Mouse (Mus musculus): ENCODE data around the gene Dach1. TPM values are rescaled to one million over a fixed set of nuclear protein-coding genes. Genes with fewer than 3 reads are reported as not detected.

The Dach1 gene
- polyA plus RNA-seq (2012; rRNA removed): 1.1 and 1.8 TPM in 2 replicates

- 1% methylated on average over 31 of the region's 32 CpGs for WGBS
- DNase-seq (ENCODE audit: low read depth, low spot score): no peak
Measured at GRCm38 (mm10) chr14:98169421-98170076, at the start of gene Dach1. Gene Dach1 (minus strand): TSS chr14:98169765.

DNA sequence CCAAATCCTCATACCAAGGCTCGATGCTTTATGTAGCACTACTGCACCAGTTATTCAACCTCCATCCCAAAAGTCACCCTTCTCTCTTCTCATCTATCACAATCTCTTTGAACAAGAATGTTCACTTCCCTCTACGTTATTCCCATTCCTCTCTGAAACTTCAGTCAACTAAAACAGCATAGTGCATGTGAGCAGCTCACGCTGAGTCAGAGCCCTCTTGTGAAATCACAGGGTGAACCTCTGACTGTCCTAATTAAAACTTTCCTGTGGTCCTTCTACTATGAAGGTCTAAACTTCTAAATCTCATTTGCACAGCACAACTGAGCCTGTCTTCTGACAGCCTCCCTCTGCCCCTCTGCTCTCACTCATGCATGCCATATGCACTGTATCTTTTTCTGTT is 30.5 kb upstream of the Dach1 start:
- DNase-seq (ENCODE audit: low read depth, low spot score): no peak
- WGBS: 71% methylated on average over 3 of the region's 3 CpGs

GRCm38 (mm10) chr14:98181545-98181944 is 12.0 kb upstream of the Dach1 start:
- 5% methylated on average over 1 of the region's 1 CpGs for WGBS
- DNase-seq (ENCODE audit: low read depth, low spot score): no peak

DNA sequence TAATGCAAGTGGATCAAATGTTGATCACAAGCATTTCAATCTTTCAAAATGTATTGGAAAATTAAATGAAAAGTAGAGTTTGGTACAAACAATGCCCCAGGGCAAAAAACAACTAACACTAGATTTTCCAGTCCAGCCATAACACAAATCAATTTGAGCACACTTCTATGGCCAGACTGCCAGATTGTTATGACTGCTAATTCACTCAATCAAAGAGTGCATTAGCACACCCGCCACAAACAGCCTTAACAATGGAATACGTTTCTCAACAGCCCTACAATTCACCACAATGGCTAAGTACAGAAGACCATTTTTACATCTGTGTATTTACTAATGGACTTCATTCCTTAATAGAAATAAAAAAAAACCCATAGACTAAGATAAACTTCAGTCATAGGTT is 4.3 kb upstream of the Dach1 start:
- WGBS: 31% methylated on average over 2 of the region's 2 CpGs
- DNase-seq (ENCODE audit: low read depth, low spot score): no peak

DNA sequence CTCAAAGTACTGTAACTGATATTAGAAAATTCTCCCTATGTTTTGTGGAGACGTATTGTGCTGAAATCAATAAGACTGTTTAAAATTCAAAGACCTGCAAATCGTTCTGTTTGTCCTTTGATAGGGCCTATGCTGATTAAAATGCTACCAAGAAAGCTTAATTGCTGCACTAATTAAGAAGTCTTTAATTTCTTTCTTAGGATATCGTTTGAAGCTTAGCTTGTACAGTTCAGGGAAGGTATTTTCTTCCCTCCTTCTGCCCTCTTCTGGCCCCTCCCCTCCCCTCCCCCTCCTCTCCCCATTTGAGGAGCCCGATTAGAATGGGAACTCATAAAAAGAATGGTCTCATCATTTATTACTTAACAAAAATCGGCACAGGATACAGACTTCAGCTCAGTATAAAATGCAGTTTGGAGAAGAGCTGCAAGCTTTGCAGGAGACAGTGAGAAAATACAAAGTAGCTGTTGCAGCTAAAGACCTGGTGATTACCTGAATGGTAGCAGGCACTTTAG is 2.9 kb upstream of the Dach1 start:
- no peak for DNase-seq (ENCODE audit: low read depth, low spot score)
- 30% methylated on average over 5 of the region's 5 CpGs for WGBS

DNA sequence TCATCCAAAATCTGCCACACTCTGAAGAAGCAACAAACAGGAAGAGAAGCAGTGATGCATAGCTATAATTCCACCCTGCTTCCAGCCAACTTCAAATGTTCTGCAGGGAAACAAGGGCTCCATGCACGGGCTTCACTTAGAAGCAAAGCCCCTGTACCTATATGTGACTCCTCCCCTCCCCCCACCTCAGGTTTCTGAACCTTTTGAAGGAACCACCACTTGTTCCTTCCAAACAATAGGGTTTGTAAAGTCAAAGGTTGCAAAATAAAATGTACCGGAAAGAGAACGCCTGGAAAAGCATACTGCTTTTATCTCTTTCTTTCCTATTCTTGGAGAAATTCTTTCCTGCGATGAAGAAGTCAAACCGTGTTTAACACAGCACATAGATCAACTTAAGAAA is 2.3 kb upstream of the Dach1 start:
- WGBS: 67% methylated on average over 5 of the region's 5 CpGs
- DNase-seq (ENCODE audit: low read depth, low spot score): no peak

DNA sequence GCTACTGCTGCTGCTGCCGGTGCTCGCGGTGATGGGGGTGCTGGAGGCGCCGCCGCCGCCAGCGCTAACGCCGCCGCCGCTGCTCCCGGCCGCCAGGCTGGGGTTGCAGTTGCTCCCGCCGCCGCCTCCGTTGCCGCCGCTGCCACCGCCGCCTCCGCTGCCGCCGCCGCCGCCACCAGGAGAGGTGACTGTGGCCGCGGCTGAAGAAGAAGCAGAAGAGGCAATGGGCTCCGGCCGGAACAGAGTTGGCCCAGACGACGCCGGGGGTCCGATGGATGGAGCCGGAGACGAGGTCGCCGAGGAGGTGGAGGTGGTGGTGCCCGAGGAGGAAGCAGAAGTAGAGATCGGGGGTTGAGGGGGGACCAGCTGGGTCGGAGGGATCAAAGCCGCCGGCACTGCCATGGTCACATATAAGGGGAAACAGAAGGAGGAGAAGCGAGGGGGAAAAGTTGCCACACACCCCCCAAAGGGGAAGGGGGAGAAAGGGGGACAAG is 610 bp downstream of the Dach1 start:
- under 1% methylated on average over 45 of the region's 45 CpGs for WGBS

DNA sequence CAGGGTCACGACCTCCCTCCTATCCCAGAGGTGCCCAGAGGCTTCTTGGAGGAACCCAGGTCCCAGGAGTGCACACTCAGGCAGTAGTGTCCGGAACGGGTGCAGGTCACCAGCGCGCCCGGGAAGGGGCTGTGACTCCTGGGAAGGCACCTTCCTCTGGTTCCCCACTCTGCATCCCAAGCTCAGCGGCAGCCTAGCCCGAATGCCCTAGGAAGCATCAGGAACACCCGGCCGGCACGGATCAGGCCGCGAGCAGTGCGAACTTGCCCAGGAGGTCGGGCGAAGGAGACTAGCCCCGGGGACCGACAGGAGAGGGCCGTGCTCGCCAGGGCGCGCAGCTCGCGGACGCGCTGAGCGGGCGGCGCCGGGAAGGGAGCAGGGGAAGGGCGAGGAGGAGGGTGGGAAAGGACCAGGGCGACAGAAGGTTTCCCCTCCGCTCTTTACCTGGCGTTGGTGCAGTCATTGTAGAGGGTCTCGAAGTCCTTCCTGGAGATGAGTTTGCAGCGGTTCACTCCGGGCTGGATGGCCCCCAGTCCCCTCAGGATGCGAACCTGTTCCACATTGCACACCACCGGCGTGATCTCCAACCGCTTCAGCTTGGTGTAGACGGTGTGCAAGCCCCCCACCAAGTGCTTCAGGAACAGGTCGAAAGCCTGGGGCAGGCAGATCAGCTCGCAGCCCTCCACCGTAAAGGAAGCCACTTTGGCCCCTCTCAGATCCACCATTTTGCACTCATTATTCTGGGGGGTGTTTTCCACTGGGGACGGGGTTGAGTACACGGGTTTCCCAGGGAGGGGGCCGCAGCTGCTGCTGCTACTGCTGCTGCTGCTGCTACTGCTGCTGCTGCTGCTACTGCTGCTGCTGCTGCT is 1.3 kb downstream of the Dach1 start:
- DNase-seq (ENCODE audit: low read depth, low spot score): no peak

More for the DNA sequence above, 610 bp downstream of the Dach1 start:
- DNase-seq (ENCODE audit: low read depth, low spot score): no peak

GRCm38 (mm10) chr14:98167186-98168038 is 2.2 kb downstream of the Dach1 start:
- 1% methylated on average over 33 of the region's 33 CpGs for WGBS

More for the DNA sequence above, 1.3 kb downstream of the Dach1 start:
- WGBS: under 1% methylated on average over 47 of the region's 48 CpGs

GRCm38 (mm10) chr14:98166318-98166976 is 3.1 kb downstream of the Dach1 start:
- WGBS: 46% methylated on average over 10 of the region's 10 CpGs
- no peak for DNase-seq (ENCODE audit: low read depth, low spot score)

More at GRCm38 (mm10) chr14:98167186-98168038, 2.2 kb downstream of the Dach1 start:
- no peak for DNase-seq (ENCODE audit: low read depth, low spot score)

DNA sequence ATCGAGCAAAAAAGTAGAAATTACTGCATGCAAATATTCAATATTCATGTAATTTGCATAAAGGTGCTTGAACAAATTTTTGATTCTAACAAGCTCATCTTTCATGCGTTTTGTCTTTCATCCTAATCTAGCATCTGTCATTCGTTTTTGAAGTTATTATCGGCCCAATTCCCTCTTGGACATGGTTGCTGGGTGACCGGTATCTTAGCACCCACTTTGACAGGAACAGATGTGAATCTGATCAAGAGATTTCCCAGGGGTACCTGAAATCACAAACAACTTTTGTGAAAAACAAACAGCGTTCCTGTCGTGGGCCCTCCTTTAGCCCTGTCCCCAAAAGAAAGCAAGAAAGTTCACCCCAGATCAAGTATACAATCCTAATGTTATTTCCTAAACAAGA is 12.8 kb downstream of the Dach1 start:
- no peak for DNase-seq (ENCODE audit: low read depth, low spot score)
- 79% methylated on average over 7 of the region's 7 CpGs for WGBS

- 93% methylated on average over 7 of the region's 7 CpGs for whole genome bisulfite sequencing
- no peak for DNase-seq (ENCODE audit: low read depth, low spot score)
Measured at GRCm38 (mm10) chr14:98155725-98156392, 13.7 kb downstream of the Dach1 start.

GRCm38 (mm10) chr14:98154832-98155422 is 14.6 kb downstream of the Dach1 start:
- 84% methylated on average over 7 of the region's 7 CpGs for WGBS
- DNase-seq (ENCODE audit: low read depth, low spot score): no peak

GRCm38 (mm10) chr14:98141758-98142157 is 27.8 kb downstream of the Dach1 start:
- no peak for DNase-seq (ENCODE audit: low read depth, low spot score)
- WGBS: 26% methylated on average over 2 of the region's 2 CpGs

DNA sequence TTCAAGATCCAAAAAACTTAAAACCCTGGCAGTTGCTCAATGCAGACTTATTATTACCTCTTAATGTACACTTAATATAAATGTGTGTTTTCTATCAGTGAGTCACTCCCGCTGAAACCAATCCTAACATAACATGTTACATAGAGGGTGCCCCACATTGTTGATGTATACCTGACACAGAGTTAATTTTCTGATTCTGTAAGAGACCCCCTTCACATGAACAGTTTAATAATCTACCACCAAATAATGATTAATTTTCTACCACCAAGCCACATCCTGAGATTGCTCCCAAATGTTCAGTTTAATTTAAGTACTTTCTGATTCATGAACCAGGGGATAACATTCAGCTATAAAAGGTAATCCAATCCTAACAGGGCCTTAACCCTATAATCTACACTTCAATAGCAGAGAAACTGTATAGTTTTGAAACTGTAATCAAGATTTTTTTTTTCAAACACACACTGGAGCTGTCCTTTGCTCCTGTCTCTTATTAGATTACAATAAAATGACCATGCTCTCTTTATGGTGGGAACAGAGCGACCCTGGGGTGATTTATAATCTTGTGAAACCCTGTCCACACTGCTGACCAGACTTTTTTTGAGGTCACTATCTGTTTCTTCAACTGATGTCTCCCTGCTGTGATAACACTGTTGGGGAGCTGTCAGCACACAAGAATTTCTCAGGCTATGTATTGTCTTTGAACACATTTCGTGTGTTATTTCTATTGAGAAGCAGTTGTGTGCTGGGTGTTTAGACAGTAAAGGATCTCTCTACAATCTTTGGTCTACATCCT is 30.5 kb downstream of the Dach1 start:
- no peak for DNase-seq (ENCODE audit: low read depth, low spot score)
- 82% methylated on average over 3 of the region's 3 CpGs for WGBS

DNA sequence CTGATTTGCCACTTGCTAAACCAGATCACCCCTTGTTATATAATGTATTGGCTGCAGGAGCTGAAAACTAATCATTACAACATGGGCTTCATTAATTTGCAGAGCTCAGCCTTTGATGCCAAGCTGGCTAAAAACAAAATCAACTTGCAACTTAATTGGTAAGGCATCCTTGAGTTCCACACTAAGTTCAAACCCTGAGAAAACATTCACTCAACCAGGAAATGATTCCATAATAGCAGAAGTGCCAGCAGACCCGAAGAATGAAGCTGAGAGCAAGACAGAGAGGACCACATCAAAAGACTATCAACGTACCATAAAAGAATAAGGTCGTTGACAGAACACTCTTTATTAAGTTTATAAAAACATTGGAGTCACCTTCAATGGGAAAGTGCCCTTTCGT is 35.0 kb downstream of the Dach1 start:
- 41% methylated on average over 4 of the region's 4 CpGs for WGBS
- no peak for DNase-seq (ENCODE audit: low read depth, low spot score)

DNA sequence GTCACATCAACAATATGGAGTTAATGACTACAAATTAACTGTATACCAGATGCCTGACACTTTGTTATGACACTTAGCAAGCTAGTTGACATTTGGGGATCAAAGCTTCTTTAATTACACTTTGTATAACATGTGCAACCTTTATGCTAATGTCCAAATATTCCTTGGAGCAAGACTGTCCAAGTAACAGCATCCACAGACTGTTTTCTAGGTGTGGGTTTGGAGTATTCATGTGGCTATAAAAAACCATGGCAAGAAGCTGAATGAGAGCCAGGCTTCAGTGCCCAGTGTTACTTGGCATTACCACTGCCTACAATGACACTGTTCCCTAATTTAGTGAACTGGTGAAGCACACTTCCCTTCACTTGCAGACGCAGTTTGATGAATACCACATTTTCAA is 46.5 kb downstream of the Dach1 start:
- DNase-seq (ENCODE audit: low read depth, low spot score): no peak
- 86% methylated on average over 1 of the region's 1 CpGs for WGBS
